Mouse (Mus musculus) myocyte (in vitro differentiated cells): ENCODE data around the gene Cacna1d.

Source experiments
- E2F4 ChIP-seq: IDR thresholded peaks from one replicate; pipeline ENCODE4 v1.6.1; 2011; ENCODE audit warnings: mild to moderate bottlenecking, control low read depth, moderate library complexity; ENCODE audit not compliant: insufficient read depth
- MAX ChIP-seq: IDR thresholded peaks from one replicate; pipeline ENCODE4 v1.6.1; 2011; ENCODE audit warnings: low read depth, mild to moderate bottlenecking, control low read depth
- POLR2A ChIP-seq: IDR thresholded peaks from one replicate; pipeline ENCODE4 v1.6.1; 2011; ENCODE audit warnings: low read depth, mild to moderate bottlenecking, control low read depth, moderate library complexity; ENCODE audit not compliant: insufficient read length
- POLR2AphosphoS2 ChIP-seq: IDR thresholded peaks from one replicate; pipeline ENCODE4 v1.6.1; 2011; ENCODE audit warnings: low read depth, control low read depth; ENCODE audit not compliant: insufficient read length
- SRF ChIP-seq: IDR thresholded peaks from one replicate; pipeline ENCODE4 v1.6.1; 2011; ENCODE audit warnings: low read depth; ENCODE audit not compliant: control insufficient read depth, insufficient read length
- TCF12 ChIP-seq: IDR thresholded peaks from one replicate; pipeline ENCODE4 v1.6.1; 2011; ENCODE audit warnings: mild to moderate bottlenecking, control low read depth; ENCODE audit not compliant: poor library complexity, insufficient read depth, severe bottlenecking
- TCF3 ChIP-seq: IDR thresholded peaks from one replicate; pipeline ENCODE4 v1.6.1; 2011; ENCODE audit warnings: low read depth, control low read depth; ENCODE audit not compliant: insufficient read length
- USF1 ChIP-seq: IDR thresholded peaks from one replicate; pipeline ENCODE4 v1.6.1; 2011; ENCODE audit warnings: low read depth, mild to moderate bottlenecking, control low read depth, moderate library complexity

GRCm38 (mm10) chr14:30184013-30184412 is 307.2 kb downstream of the Cacna1d start:
- no peak for TF ChIP-seq POLR2AphosphoS2
- no peak for TF ChIP-seq SRF
- no peak for TF ChIP-seq USF1
- TF ChIP-seq POLR2A: no peak
- no peak for TF ChIP-seq TCF12
- TF ChIP-seq TCF3: no peak
- TF ChIP-seq E2F4: no peak
- no peak for TF ChIP-seq MAX
